Mouse (Mus musculus): ENCODE data around the gene Slc25a22.

- TF ChIP-seq FLI1 (IDR thresholded peaks at IDR 0.05; ENCODE audit: low read length) (no peak), GATA1 (IDR thresholded peaks at IDR 0.05; ENCODE audit: borderline replicate concordance, low read length) (no peak)
Observed at GRCm38 (mm10) chr7:141478270-141478748, 40.6 kb upstream of the Slc25a22 start.

All from megakaryocyte, embryonic 14.5 days (primary cell).